Mouse (Mus musculus) midbrain, embryonic 16.5 days (tissue): ENCODE measurements at regions not wholly inside any gene's neighbourhood (a gene's known extent, or its start where the extent isn't known, plus 50 kb on each side); places are given as distances from the start of the nearest gene placed in this dataset.

ENCODE experiments used
- ATAC-seq: fragments of 200-750 bp; cut with Nextera tagmentation; 2 replicates; pipeline ENCODE4 v1.8.0; 2017; ENCODE audit warnings: moderate TSS enrichment
- H3K27ac ChIP-seq: fragments of 300-500 bp; sonication (generic); 2 replicates; pipeline ENCODE4 v1.5.1; 2014; ENCODE audit warnings: mild to moderate bottlenecking, low read length, mixed read lengths
- H3K27me3 ChIP-seq: fragments of 300-500 bp; sonication (generic); 2 replicates; pipeline ENCODE4 v1.6.1; 2014; ENCODE audit warnings: low read depth, low read length, mixed read lengths; ENCODE audit not compliant: control insufficient read depth, insufficient read depth
- H3K36me3 ChIP-seq: fragments of 300-500 bp; sonication (generic); 2 replicates; pipeline ENCODE4 v1.6.1; 2014; ENCODE audit warnings: mild to moderate bottlenecking, low read length, moderate library complexity, mixed read lengths; ENCODE audit not compliant: control insufficient read depth, insufficient read depth
- H3K4me1 ChIP-seq: fragments of 300-500 bp; sonication (generic); 2 replicates; pipeline ENCODE4 v1.6.1; 2014; ENCODE audit warnings: mild to moderate bottlenecking, low read length, mixed read lengths; ENCODE audit not compliant: control insufficient read depth, insufficient read depth
- H3K4me2 ChIP-seq: fragments of 300-500 bp; sonication (generic); 2 replicates; pipeline ENCODE4 v1.6.1; 2014; ENCODE audit warnings: mild to moderate bottlenecking, low read length, mixed read lengths
- H3K4me3 ChIP-seq: fragments of 300-500 bp; sonication (generic); 2 replicates; pipeline ENCODE4 v1.5.1; 2014; ENCODE audit warnings: low read depth, mild to moderate bottlenecking, low read length, moderate library complexity, mixed read lengths
- H3K9ac ChIP-seq: fragments of 300-500 bp; sonication (generic); 2 replicates; pipeline ENCODE4 v1.6.1; 2014; ENCODE audit warnings: low read depth, low read length, mixed read lengths
- H3K9me3 ChIP-seq: fragments of 300-500 bp; sonication (generic); replicated peaks from 2 replicates; pipeline ENCODE4 v1.6.1; 2014; ENCODE audit warnings: mild to moderate bottlenecking, low read length, mixed read lengths; ENCODE audit not compliant: control insufficient read depth, poor library complexity, severe bottlenecking
- WGBS: fragments of 180-500 bp; shearing (Covaris S2); extraction: QIAGEN DNeasy Blood & Tissue Kit; methylation state at CpG from one replicate; pipeline ENCODE4 v1.1.7; 2014; 5-methylcytosine and 5-hydroxymethylcytosine counted together

DNA sequence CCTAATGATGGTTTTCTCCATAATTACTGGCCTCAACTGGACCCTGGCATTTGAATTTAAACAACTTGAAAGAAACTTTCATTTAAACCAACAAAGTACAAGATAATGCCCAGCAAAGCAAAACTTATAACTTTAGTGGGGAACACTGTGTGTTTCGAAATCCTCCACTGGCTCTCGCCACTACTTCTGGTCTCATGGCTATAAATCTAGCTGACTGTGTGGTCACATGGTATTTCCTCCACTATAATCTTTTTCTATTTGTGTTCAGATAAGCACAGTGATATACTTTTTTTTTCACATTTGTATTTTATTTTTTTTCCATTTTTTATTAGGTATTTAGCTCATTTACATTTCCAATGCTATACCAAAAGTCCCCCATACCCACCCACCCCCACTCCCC is 62.6 kb upstream of the Gm21897 start:
- no peak for ATAC-seq
- Histone ChIP-seq H3K27ac (no peak overlapping the region), H3K9me3 (no peaks in the 10 kb centered on the region), H3K4me1 (no peaks in the 10 kb centered on the region), H3K36me3 (no peaks in the 10 kb centered on the region), H3K4me3 (no peak overlapping the region), H3K27me3 (no peaks in the 10 kb centered on the region), H3K9ac (no peak overlapping the region), H3K4me2 (no peak overlapping the region)
- 100% methylated on average over 2 of the region's 2 CpGs for WGBS

DNA sequence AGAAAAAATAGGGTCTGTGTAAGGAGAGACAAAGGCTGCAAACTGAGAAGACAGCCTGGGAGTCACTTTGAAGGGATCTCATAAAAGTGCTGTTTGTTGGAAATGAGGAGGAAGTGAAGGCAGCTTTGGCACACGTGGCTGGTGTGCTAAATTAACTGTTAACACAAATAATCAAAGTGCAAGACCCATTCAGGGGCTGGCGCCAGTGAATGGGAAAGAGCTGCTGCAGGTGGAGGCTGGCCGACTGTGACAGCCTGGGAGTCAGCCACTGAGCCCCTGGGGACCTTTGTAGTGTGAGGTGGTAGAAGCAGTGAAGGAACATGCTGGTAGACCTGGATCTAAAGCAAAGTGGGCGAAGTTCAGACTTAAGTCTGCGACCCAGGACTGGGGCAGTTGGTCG is 57.8 kb upstream of the Gm21897 start:
- 65% methylated on average over 6 of the region's 6 CpGs for WGBS
- H3K4me1 ChIP-seq: no peaks in the 10 kb centered on the region
- H3K4me2 ChIP-seq: no peak overlapping the region
- no peak for ATAC-seq
- H3K27ac ChIP-seq: no peak overlapping the region
- no peak overlapping the region for H3K4me3 ChIP-seq
- H3K27me3 ChIP-seq: no peaks in the 10 kb centered on the region
- no peak overlapping the region for H3K9ac ChIP-seq
- no peaks in the 10 kb centered on the region for H3K36me3 ChIP-seq
- H3K9me3 ChIP-seq: no peaks in the 10 kb centered on the region

DNA sequence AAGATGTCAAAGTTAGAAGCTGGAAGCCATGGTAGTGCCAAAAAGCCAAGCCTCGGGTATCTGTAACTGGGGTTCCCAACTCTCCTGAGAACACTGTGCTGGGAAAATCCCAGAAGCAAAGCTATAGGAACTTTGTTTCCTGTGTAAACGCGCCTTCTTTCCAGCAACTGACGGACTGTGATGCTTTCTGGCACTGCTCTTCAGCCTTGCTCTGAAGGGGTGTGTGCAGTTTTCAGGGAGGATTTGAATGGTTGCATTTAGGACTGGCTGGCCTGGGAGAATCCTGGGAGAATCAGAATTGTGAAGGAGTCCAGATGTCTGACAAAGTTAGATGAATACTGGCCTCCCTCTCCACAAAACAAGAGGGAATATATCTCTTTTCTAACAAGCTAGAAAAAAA is 57.2 kb upstream of the Gm21897 start:
- Histone ChIP-seq H3K9me3 (no peaks in the 10 kb centered on the region), H3K9ac (no peak overlapping the region), H3K4me2 (no peak overlapping the region), H3K4me3 (no peak overlapping the region), H3K27ac (no peak overlapping the region), H3K27me3 (no peaks in the 10 kb centered on the region), H3K4me1 (no peaks in the 10 kb centered on the region), H3K36me3 (no peaks in the 10 kb centered on the region)
- WGBS: 81% methylated on average over 4 of the region's 4 CpGs
- ATAC-seq: no peak
